Mouse (Mus musculus): ENCODE results near the gene Cd83. TPM values are rescaled to one million over a fixed set of nuclear protein-coding genes. Genes with fewer than 3 reads are reported as not detected.

Gene Cd83
- total and polyA plus RNA-seq, 3 experiments, result 0.05 TPM; not detected in 2

DNA sequence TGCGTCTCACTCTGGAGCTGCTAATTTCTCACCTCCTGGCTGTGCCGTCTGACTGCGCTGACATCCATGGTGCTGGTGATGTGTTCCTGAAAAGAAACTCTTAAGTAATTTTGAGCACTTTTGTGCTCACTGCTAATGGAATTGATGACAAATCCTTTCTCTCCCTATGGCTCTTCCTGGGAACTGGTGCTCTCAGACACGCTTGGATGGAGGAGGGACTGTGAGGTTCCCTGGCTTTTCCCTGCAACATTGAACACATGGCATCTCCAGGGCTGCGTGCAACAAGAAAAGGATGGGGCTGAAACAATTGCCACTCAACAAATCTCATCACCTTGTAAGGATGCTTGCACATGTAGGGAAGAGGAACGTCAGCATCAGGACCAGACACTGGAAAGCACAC, 11.6 kb upstream of the Cd83 start:
- TF ChIP-seq TAL1 (conservative IDR thresholded peaks at IDR 0.05; ENCODE audit: low read depth, low read length) (no peak), GATA1 (IDR thresholded peaks at IDR 0.05; ENCODE audit: borderline replicate concordance, low read length) (no peak), CTCF (IDR thresholded peaks at IDR 0.05; ENCODE audit: low read depth, low read length) (no peak), POLR2AphosphoS5 (IDR thresholded peaks at IDR 0.05; ENCODE audit: insufficient replicate concordance, low read depth, low read length) (no peak), GATA2 (IDR thresholded peaks at IDR 0.05; ENCODE audit: borderline replicate concordance, low read depth, low read length) (no peak)
- no peak for DNase-seq (ENCODE audit: low spot score)
- Histone ChIP-seq H3K4me3 (ENCODE audit: low read depth, low read length) (no peak overlapping the region), H3K9me3 (replicated peaks) (no peaks in the 10 kb centered on the region), H3K36me3 (replicated peaks) (no peaks in the 10 kb centered on the region), H3K4me1 (ENCODE audit: insufficient read depth, low read depth, low read length) (no peaks in the 10 kb centered on the region), H3K27me3 (ENCODE audit: insufficient read depth, low read length) (0 out of 2 replicates have a peak, but pooled peaks cover 4% of the 10 kb centered on the region)
- ATAC-seq (ENCODE audit: extremely low read depth, insufficient number of reproducible peaks, low FRiP score, poor library complexity, severe bottlenecking), result no peak

DNA sequence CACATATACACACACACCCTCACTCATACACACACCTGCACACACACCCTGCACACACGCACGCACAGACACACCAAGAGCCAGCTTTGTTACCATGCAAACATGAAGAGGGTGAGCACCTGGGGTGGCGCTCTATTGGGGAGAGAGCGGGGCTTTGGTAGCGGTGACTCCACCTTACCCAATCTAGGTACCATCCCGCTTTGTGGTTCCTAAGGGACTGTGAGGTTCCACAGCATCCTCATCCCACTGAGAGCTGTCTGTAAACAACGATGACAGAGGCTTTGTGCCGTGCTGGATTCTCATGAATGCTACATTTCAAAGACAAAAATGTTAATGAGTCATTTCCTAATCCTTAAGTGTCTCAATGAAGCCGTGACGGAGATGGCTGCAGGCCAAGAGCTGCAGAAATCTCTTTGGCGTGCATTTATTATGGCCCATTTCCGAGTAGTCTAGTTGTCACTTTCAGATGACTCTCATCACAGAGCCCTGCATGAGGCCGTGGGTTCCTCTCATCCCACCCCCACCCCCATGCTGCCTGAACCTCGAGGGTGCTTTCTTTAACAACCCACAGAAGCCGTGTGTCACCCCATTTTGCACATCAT, 10.5 kb upstream of the Cd83 start:
- Histone ChIP-seq H3K36me3 (replicated peaks) (no peaks in the 10 kb centered on the region), H3K27me3 (ENCODE audit: insufficient read depth, low read length) (0 out of 2 replicates have a peak, but pooled peaks cover 4% of the 10 kb centered on the region), H3K4me3 (ENCODE audit: low read depth, low read length) (no peak overlapping the region), H3K9me3 (replicated peaks) (no peaks in the 10 kb centered on the region), H3K4me1 (ENCODE audit: insufficient read depth, low read depth, low read length) (no peaks in the 10 kb centered on the region)
- DNase-seq (ENCODE audit: low spot score) (no peak), ATAC-seq (ENCODE audit: extremely low read depth, insufficient number of reproducible peaks, low FRiP score, poor library complexity, severe bottlenecking) (no peak)
- no peak for TF ChIP-seq POLR2AphosphoS5 (IDR thresholded peaks at IDR 0.05; ENCODE audit: insufficient replicate concordance, low read depth, low read length)
- TF ChIP-seq TAL1 (conservative IDR thresholded peaks at IDR 0.05; ENCODE audit: low read depth, low read length), result no peak
- no peak for TF ChIP-seq CTCF (IDR thresholded peaks at IDR 0.05; ENCODE audit: low read depth, low read length)
- TF ChIP-seq GATA2 (IDR thresholded peaks at IDR 0.05; ENCODE audit: borderline replicate concordance, low read depth, low read length), result no peak
- TF ChIP-seq GATA1 (IDR thresholded peaks at IDR 0.05; ENCODE audit: borderline replicate concordance, low read length), result no peak

DNA sequence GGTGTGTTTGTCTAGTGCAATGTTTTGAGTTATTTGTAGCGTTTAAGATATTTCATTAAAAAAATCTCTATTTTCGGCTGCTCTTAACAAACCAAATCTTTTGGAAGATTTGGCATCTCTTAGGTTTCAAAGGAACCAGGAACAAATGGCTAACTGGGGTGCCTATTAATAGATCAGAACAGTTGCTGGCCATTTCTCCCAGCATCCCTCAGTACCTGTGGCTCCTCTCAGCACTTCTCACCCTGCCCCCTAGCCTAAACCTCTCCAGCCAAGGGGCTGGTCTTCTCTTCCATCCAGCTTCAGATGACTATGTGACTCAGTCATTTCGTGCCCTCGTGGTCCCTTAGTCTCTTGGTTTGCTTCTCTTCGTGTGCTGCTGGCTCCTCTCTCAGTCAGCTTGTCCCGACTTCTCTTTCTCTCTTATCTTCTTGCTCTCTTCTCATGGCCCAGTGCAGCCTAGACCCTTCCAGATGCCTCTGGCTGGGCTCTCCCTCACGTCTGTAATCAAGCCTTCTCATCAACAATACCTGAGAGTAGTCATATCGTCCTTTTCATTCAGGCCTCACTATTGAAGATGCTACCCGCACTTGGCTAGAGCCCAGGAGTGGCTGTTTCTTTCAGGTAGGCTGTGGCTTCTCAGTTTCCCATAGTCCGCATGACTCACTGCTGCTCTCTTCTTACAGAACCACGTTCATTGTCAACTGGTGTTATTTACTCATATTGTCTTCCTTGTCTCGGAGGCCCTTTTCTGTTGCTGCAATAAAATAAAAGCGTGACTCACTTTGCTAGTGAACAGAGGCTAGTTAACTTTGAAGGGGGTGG, 9.8 kb upstream of the Cd83 start:
- no peak overlapping the region for H3K4me3 ChIP-seq (ENCODE audit: low read depth, low read length)
- TF ChIP-seq GATA2 (IDR thresholded peaks at IDR 0.05; ENCODE audit: borderline replicate concordance, low read depth, low read length) (no peak), GATA1 (IDR thresholded peaks at IDR 0.05; ENCODE audit: borderline replicate concordance, low read length) (no peak), POLR2AphosphoS5 (IDR thresholded peaks at IDR 0.05; ENCODE audit: insufficient replicate concordance, low read depth, low read length) (no peak), TAL1 (conservative IDR thresholded peaks at IDR 0.05; ENCODE audit: low read depth, low read length) (no peak), CTCF (IDR thresholded peaks at IDR 0.05; ENCODE audit: low read depth, low read length) (no peak)
- DNase-seq (ENCODE audit: low spot score) (no peak), ATAC-seq (ENCODE audit: extremely low read depth, insufficient number of reproducible peaks, low FRiP score, poor library complexity, severe bottlenecking) (no peak)
- no peaks in the 10 kb centered on the region for H3K4me1 ChIP-seq (ENCODE audit: insufficient read depth, low read depth, low read length)
- H3K36me3 ChIP-seq (replicated peaks), result no peaks in the 10 kb centered on the region
- no peaks in the 10 kb centered on the region for H3K9me3 ChIP-seq (replicated peaks)
- 0 out of 2 replicates have a peak, but pooled peaks cover 4% of the 10 kb centered on the region for H3K27me3 ChIP-seq (ENCODE audit: insufficient read depth, low read length)

DNA sequence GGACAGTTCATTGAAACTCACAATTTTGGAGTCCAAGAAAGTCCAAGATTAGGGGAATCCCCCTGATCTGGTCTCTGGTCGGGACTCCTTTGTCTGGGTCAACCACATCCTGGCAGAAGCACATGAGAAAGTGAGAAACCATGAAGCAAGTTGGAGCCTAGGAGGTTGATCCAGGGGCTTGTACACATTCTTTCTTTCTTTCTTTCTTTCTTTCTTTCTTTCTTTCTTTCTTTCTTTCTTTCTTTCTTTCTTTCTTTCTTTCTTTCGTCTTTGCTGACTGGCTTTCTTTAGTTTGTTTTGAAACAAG, 9.2 kb upstream of the Cd83 start:
- Histone ChIP-seq H3K9me3 (replicated peaks) (no peaks in the 10 kb centered on the region), H3K4me1 (ENCODE audit: insufficient read depth, low read depth, low read length) (no peaks in the 10 kb centered on the region), H3K36me3 (replicated peaks) (no peaks in the 10 kb centered on the region), H3K27me3 (ENCODE audit: insufficient read depth, low read length) (0 out of 2 replicates have a peak, but pooled peaks cover 4% of the 10 kb centered on the region), H3K4me3 (ENCODE audit: low read depth, low read length) (no peak overlapping the region)
- DNase-seq (ENCODE audit: low spot score) (no peak), ATAC-seq (ENCODE audit: extremely low read depth, insufficient number of reproducible peaks, low FRiP score, poor library complexity, severe bottlenecking) (no peak)
- TF ChIP-seq POLR2AphosphoS5 (IDR thresholded peaks at IDR 0.05; ENCODE audit: insufficient replicate concordance, low read depth, low read length) (no peak), CTCF (IDR thresholded peaks at IDR 0.05; ENCODE audit: low read depth, low read length) (no peak), GATA1 (IDR thresholded peaks at IDR 0.05; ENCODE audit: borderline replicate concordance, low read length) (no peak), GATA2 (IDR thresholded peaks at IDR 0.05; ENCODE audit: borderline replicate concordance, low read depth, low read length) (no peak), TAL1 (conservative IDR thresholded peaks at IDR 0.05; ENCODE audit: low read depth, low read length) (no peak)

DNA sequence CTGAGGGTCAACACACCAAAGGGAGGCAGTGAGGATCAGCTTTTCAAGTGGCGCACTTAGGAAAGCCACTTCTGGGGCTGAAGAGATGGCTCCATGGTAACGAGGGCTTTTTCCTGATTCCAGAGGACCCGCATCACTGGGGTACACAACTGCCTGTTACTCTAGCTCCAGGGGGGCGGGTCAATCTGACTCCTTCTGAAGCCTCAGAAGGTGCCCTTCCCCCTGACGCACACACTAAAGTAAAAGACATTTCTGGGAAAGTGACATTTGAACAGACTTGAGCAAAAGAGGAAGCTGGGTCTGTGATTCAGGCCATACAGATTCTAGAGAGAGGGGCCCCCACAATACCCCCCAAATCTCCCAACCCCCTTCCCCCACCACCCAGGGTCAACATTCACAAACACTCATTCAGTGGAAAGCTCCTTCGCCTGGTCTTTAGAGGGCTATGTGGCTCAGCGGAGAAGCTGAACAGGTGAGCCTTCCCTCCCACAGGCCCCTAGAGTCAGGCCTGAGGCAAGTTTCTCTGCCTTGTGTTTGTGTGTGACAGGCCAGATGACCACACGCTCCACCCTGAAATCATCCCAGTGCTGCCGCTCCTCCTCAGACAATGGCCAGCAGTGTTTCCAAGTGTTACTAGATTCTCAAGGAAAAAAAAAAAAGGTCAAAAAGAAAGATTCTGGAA, 7.1 kb upstream of the Cd83 start:
- Histone ChIP-seq H3K4me1 (ENCODE audit: insufficient read depth, low read depth, low read length) (no peaks in the 10 kb centered on the region), H3K27me3 (ENCODE audit: insufficient read depth, low read length) (0 out of 2 replicates have a peak, but pooled peaks cover 4% of the 10 kb centered on the region), H3K36me3 (replicated peaks) (no peaks in the 10 kb centered on the region), H3K4me3 (ENCODE audit: low read depth, low read length) (no peak overlapping the region), H3K9me3 (replicated peaks) (no peaks in the 10 kb centered on the region)
- DNase-seq (ENCODE audit: low spot score) (no peak), ATAC-seq (ENCODE audit: extremely low read depth, insufficient number of reproducible peaks, low FRiP score, poor library complexity, severe bottlenecking) (no peak)
- no peak for TF ChIP-seq GATA1 (IDR thresholded peaks at IDR 0.05; ENCODE audit: borderline replicate concordance, low read length)
- no peak for TF ChIP-seq POLR2AphosphoS5 (IDR thresholded peaks at IDR 0.05; ENCODE audit: insufficient replicate concordance, low read depth, low read length)
- TF ChIP-seq GATA2 (IDR thresholded peaks at IDR 0.05; ENCODE audit: borderline replicate concordance, low read depth, low read length), result no peak
- TF ChIP-seq TAL1 (conservative IDR thresholded peaks at IDR 0.05; ENCODE audit: low read depth, low read length), result no peak
- TF ChIP-seq CTCF (IDR thresholded peaks at IDR 0.05; ENCODE audit: low read depth, low read length), result no peak
